9 mouse cellular contexts compared by ENCODE assay signal in the genomic region with DNA sequence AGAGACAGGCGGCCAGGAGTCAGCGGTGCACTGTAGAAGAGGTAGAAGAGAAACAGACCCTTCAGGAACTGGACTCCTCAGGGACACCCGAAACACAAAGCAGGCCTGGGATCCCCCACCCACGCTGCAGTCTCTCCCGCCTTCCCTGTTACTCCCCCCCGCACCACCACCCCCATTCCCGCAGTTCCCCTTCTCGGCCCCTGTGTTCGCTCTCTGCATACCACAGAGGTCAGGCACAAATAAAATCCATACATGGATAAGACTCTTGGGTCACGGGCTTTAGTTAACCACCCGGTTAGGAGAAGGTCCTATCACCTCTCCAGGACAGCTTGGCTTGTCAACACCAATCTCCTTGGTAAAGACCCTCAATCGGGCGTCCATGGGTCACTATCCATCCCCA. TPM values are rescaled to one million over a fixed set of nuclear protein-coding genes. Genes with fewer than 3 reads are reported as not detected.
DNase-seq lines count a peak whose midpoint lies in the region; ATAC-seq and TF ChIP-seq lines count a peak whose summit lies in the region.
"Had no signal": no experiment of that assay in that cellular context is flagged by ENCODE, and none has a peak within 500 bp of the region (broad histone marks: within the 10 kb centered on the region; RNA-seq: fewer than 3 reads in every experiment).

No protein-coding gene starts in this region.

- intact Hi-C loops in heart, postnatal 10 days (cut with DNase I), result no loop called here

- peak overlapping the region; percentile 92 for H3K27ac ChIP-seq in heart, embryonic 10.5 days
- peak overlapping the region; percentile 88 for H3K27ac ChIP-seq in ES-Bruce4 (ENCODE audit: insufficient read depth, low read length)
- peak overlapping the region; percentile 44 for H3K27ac ChIP-seq in hindbrain, embryonic 13.5 days

- TF ChIP-seq POLR2A in ES-Bruce4 (IDR thresholded peaks at IDR 0.05; ENCODE audit: insufficient read depth, low read length), result no peak

- peak overlapping the region; percentile 54 for H3K4me3 ChIP-seq in heart, embryonic 10.5 days
- H3K4me3 ChIP-seq in ES-Bruce4 (ENCODE audit: low read depth, low read length), result peak overlapping the region; percentile 66
- H3K4me3 ChIP-seq in hindbrain, embryonic 13.5 days, result peak overlapping the region; percentile 24

- H3K4me1 ChIP-seq in heart, embryonic 10.5 days, result peaks cover 82% of the 10 kb centered on the region
- peaks cover 7% of the 10 kb centered on the region for H3K4me1 ChIP-seq in ES-Bruce4 (ENCODE audit: control insufficient read depth, insufficient read depth, low read length)
- H3K4me1 ChIP-seq in hindbrain, embryonic 13.5 days (replicated peaks), result peaks cover 57% of the 10 kb centered on the region

- H3K9ac ChIP-seq in ES-Bruce4 (ENCODE audit: low read depth, poor library complexity, severe bottlenecking), result peak overlapping the region; percentile 85
- peak overlapping the region; percentile 62 for H3K9ac ChIP-seq in hindbrain, embryonic 13.5 days

- DNase-seq in heart, embryonic 10.5 days (ENCODE audit: low spot score), result peak; percentile 83
- no peak for DNase-seq in heart, postnatal 10 days
- DNase-seq in mesoderm, embryonic 11.5 days (ENCODE audit: low read depth, low spot score), result peak; percentile 73
- DNase-seq in adipocyte (ENCODE audit: low spot score), result no peak
- DNase-seq in cerebellum, postnatal 10 days, result no peak
- DNase-seq: adrenal gland, adult 2 months had no signal

- no peaks in the 10 kb centered on the region for H3K36me3 ChIP-seq in heart, embryonic 10.5 days
- H3K36me3 ChIP-seq in ES-Bruce4 (ENCODE audit: control insufficient read depth, insufficient read depth, low read length, poor library complexity, severe bottlenecking), result no peaks in the 10 kb centered on the region
- H3K36me3 ChIP-seq in hindbrain, embryonic 13.5 days, result no peaks in the 10 kb centered on the region

- TF ChIP-seq CTCF in ES-Bruce4 (IDR thresholded peaks at IDR 0.05; ENCODE audit: low read depth, low read length), result no peak

- ATAC-seq in hindbrain, embryonic 13.5 days (ENCODE audit: low FRiP score), result no peak
- no peak for ATAC-seq in CD4-positive, CD25-positive, alpha-beta regulatory T cell, adult 4 months

- H3K27me3 ChIP-seq in heart, embryonic 10.5 days (ENCODE audit: insufficient read depth, poor library complexity, severe bottlenecking), result no peaks in the 10 kb centered on the region
- no peaks in the 10 kb centered on the region for H3K27me3 ChIP-seq in ES-Bruce4 (ENCODE audit: control insufficient read depth, insufficient read depth, low read length, poor library complexity, severe bottlenecking)
- H3K27me3 ChIP-seq in hindbrain, embryonic 13.5 days, result peaks cover 8% of the 10 kb centered on the region; the same call in 1 of the 2 replicates

- H3K4me2 ChIP-seq in hindbrain, embryonic 13.5 days, result peak overlapping the region; percentile 49

- WGBS in heart, embryonic 10.5 days, result 4% methylated on average over 13 of the region's 13 CpGs
- 3% methylated on average over 13 of the region's 13 CpGs for WGBS in hindbrain, embryonic 13.5 days

- H3K9me3 ChIP-seq in heart, embryonic 10.5 days, result no peaks in the 10 kb centered on the region
- H3K9me3 ChIP-seq in ES-Bruce4 (replicated peaks; ENCODE audit: control insufficient read depth, insufficient read depth, low read length, poor library complexity, severe bottlenecking), result no peaks in the 10 kb centered on the region
- H3K9me3 ChIP-seq in hindbrain, embryonic 13.5 days, result no peaks in the 10 kb centered on the region

- 0 out of 2 replicates have a peak, but pooled peaks have one; percentile 29 for TF ChIP-seq EP300 in ES-Bruce4 (IDR thresholded peaks at IDR 0.05; ENCODE audit: insufficient read depth, low read depth, low read length)

RNA-seq across cellular contexts. Expression of a gene that starts 26.9 kb away (rescaled TPM):
- 28.7 and 31.4 TPM in 2 replicates for polyA plus RNA-seq in heart, embryonic 10.5 days (2016; fragmentation: Nextera tagmentation; extraction: Ambion mirVana)
- total RNA-seq in heart, postnatal 10 days (2021), result 10 to 100 TPM; 40.6 to 51.5 TPM
- polyA plus RNA-seq in ES-Bruce4 (2011; ENCODE audit: insufficient read depth, insufficient read length, low read depth, missing spikeins), result 348 and 350 TPM in 2 replicates
- polyA plus RNA-seq in hindbrain, embryonic 13.5 days (2015; fragmentation: Nextera tagmentation; extraction: Ambion mirVana), result 12.7 and 13.8 TPM in 2 replicates
- 100 to 1,000 TPM; 484 to 510 TPM for polyA plus RNA-seq in CD4-positive, CD25-positive, alpha-beta regulatory T cell, adult 4 months (2017; shearing (Covaris generic))

Comparison
In these comparisons a context has a peak if more than half of its experiments do, and no peak if none do; other contexts are left out.
1. DNase-seq: peak in heart, embryonic 10.5 days (single experiment) and mesoderm, embryonic 11.5 days (single experiment); none in heart, postnatal 10 days (0 of 2), adipocyte (single experiment) and cerebellum, postnatal 10 days (0 of 2).
2. RNA of a gene that starts 26.9 kb away (polyA plus RNA-seq): 484 to 510 TPM in CD4-positive, CD25-positive, alpha-beta regulatory T cell, adult 4 months and 348 to 350 TPM in ES-Bruce4; 28.7 to 31.4 TPM in heart, embryonic 10.5 days and 12.7 to 13.8 TPM in hindbrain, embryonic 13.5 days; every median in the first group is over 10 times any median in the second.
3. Peak in every context shown above with its lines, with median percentiles within 50 percentile points of each other: H3K27ac ChIP-seq and H3K4me3 ChIP-seq.